Mouse (Mus musculus) right cerebral cortex, adult 18-20 months (tissue): ENCODE measurements around the gene Pfn3.
A peak's percentile ranks its signal among the peaks of the same experiment; 100 is the strongest.

Source experiments
- DNase-seq: peaks from one replicate; pipeline ENCODE4 v3.0.0; 2022; ENCODE audit warnings: mixed read lengths

The Pfn3 gene

GRCm38 (mm10) chr13:55391626-55392029 lies 23.4 kb downstream of the Pfn3 start:
- DNase-seq: no peak

GRCm38 (mm10) chr13:55390644-55391043 lies 24.4 kb downstream of the Pfn3 start:
- DNase-seq: no peak

- peak; percentile 88 for DNase-seq
These were observed 33.2 kb downstream of the Pfn3 start for GRCm38 (mm10) chr13:55381790-55382189.

GRCm38 (mm10) chr13:55378907-55379580 lies 36.0 kb downstream of the Pfn3 start:
- DNase-seq: no peak

GRCm38 (mm10) chr13:55375877-55376276 lies 39.2 kb downstream of the Pfn3 start:
- DNase-seq: no peak

GRCm38 (mm10) chr13:55374206-55374924 lies 40.7 kb downstream of the Pfn3 start:
- no peak for DNase-seq

GRCm38 (mm10) chr13:55371740-55372139 lies 43.3 kb downstream of the Pfn3 start:
- no peak for DNase-seq

GRCm38 (mm10) chr13:55371007-55371681 lies 43.9 kb downstream of the Pfn3 start:
- DNase-seq: peak; percentile 54

- DNase-seq: no peak
These were observed 44.8 kb downstream of the Pfn3 start for GRCm38 (mm10) chr13:55370234-55370633.

GRCm38 (mm10) chr13:55369531-55370114 lies 45.4 kb downstream of the Pfn3 start, which contains the start of gene Rgs14:
Gene Rgs14 (plus strand): TSS chr13:55369732.
- DNase-seq: peak; percentile 64

- no peak for DNase-seq
These were observed 46.6 kb downstream of the Pfn3 start for GRCm38 (mm10) chr13:55368401-55368800.
